ENCODE assay signal across 24 mouse cellular contexts in genomic region chr7:25684659-25685058, GRCm38 (mm10). TPM values are rescaled to one million over a fixed set of nuclear protein-coding genes. Genes with fewer than 3 reads are reported as not detected.
DNase-seq lines count a peak whose midpoint lies in the region; ATAC-seq and TF ChIP-seq lines count a peak whose summit lies in the region.
"Had no signal": no experiment of that assay in that cellular context is flagged by ENCODE, and none has a peak within 500 bp of the region (broad histone marks: within the 10 kb centered on the region; RNA-seq: fewer than 3 reads in every experiment).

No protein-coding gene starts in this region.

- TF ChIP-seq POLR2A in thymus, adult 2 months (IDR thresholded peaks at IDR 0.05; ENCODE audit: control insufficient read depth, extremely low read depth, insufficient read depth, low read length, poor library complexity): no peak

- WGBS in thymus, adult 2 months: 96% methylated on average over 6 of the region's 6 CpGs
- WGBS in liver, postnatal 0 days (ENCODE audit: insufficient replicate concordance): 85% methylated on average over 6 of the region's 6 CpGs

- no peaks in the 10 kb centered on the region for H3K36me3 ChIP-seq in thymus, adult 2 months (ENCODE audit: control insufficient read depth, insufficient read depth, low read length)
- no peaks in the 10 kb centered on the region for H3K36me3 ChIP-seq in liver, postnatal 0 days (replicated peaks; ENCODE audit: insufficient read depth, low read length)
- H3K36me3 ChIP-seq: hindbrain, embryonic 12.5 days had no signal

- no peak for ATAC-seq in liver, postnatal 0 days
- no peak for ATAC-seq in megakaryocyte-erythroid progenitor cell, adult 5-6 weeks (replicated peaks; ENCODE audit: low FRiP score, low TSS enrichment, poor library complexity, severe bottlenecking)
- ATAC-seq: activated CD4-positive, CD25-positive, alpha-beta regulatory T cell, adult 4 months; forebrain, embryonic 16.5 days; hindbrain, embryonic 16.5 days; Patski had no signal

- H3K4me3 ChIP-seq in thymus, adult 2 months (ENCODE audit: control insufficient read depth, insufficient read depth, low read length): no peak overlapping the region
- no peak overlapping the region for H3K4me3 ChIP-seq in liver, postnatal 0 days (ENCODE audit: low read depth, low read length)
- H3K4me3 ChIP-seq: embryonic facial prominence, embryonic 12.5 days; forebrain, embryonic 12.5 days; gastrocnemius, adult 2 months; heart, embryonic 10.5 days; hindbrain, embryonic 12.5 days had no signal

- no peak overlapping the region for H3K4me2 ChIP-seq in liver, postnatal 0 days (ENCODE audit: low read depth, low read length)
- H3K4me2 ChIP-seq: embryonic facial prominence, embryonic 12.5 days; forebrain, embryonic 12.5 days; hindbrain, embryonic 12.5 days had no signal

- H3K27me3 ChIP-seq in thymus, adult 2 months (ENCODE audit: control insufficient read depth, insufficient read depth, low read length): no peaks in the 10 kb centered on the region
- H3K27me3 ChIP-seq in liver, postnatal 0 days (ENCODE audit: insufficient read depth, low read length): no peaks in the 10 kb centered on the region
- H3K27me3 ChIP-seq: Patski had no signal

- TF ChIP-seq CTCF in thymus, adult 2 months (IDR thresholded peaks at IDR 0.05; ENCODE audit: borderline replicate concordance, control insufficient read depth, extremely low read depth, insufficient read depth, low read length, poor library complexity): no peak
- TF ChIP-seq CTCF in liver, postnatal 0 days (IDR thresholded peaks at IDR 0.05; ENCODE audit: low read depth): no peak

- H3K27ac ChIP-seq in thymus, adult 2 months (ENCODE audit: control insufficient read depth, insufficient read depth, low read length): peak overlapping the region; percentile 4; the same call in 1 of the 2 replicates
- H3K27ac ChIP-seq in liver, postnatal 0 days (ENCODE audit: low read depth): 0 out of 2 replicates have a peak overlapping the region, but pooled peaks have one; percentile 98
- H3K27ac ChIP-seq: embryonic facial prominence, embryonic 12.5 days; forebrain, embryonic 12.5 days; gastrocnemius, adult 2 months; heart, embryonic 10.5 days; hindbrain, embryonic 12.5 days had no signal

- H3K4me1 ChIP-seq in thymus, adult 2 months (replicated peaks; ENCODE audit: control insufficient read depth, insufficient read depth, low read length): peaks cover 63% of the 10 kb centered on the region
- H3K4me1 ChIP-seq in liver, postnatal 0 days (ENCODE audit: insufficient read depth): peaks cover 58% of the 10 kb centered on the region

- no peak for TF ChIP-seq EP300 in liver, postnatal 0 days (IDR thresholded peaks at IDR 0.05; ENCODE audit: low read depth)

- H3K9ac ChIP-seq in liver, postnatal 0 days (replicated peaks): no peak overlapping the region
- H3K9ac ChIP-seq: embryonic facial prominence, embryonic 12.5 days; forebrain, embryonic 12.5 days; hindbrain, embryonic 12.5 days had no signal

- H3K9me3 ChIP-seq in liver, postnatal 0 days (ENCODE audit: low read length): no peaks in the 10 kb centered on the region
- H3K9me3 ChIP-seq: embryonic facial prominence, embryonic 12.5 days; forebrain, embryonic 12.5 days; heart, embryonic 10.5 days; hindbrain, embryonic 12.5 days had no signal

- peak; percentile 87 for DNase-seq in heart, adult 11 months
- no peak for DNase-seq in heart, adult 8-10 months (ENCODE audit: low spot score)
- no peak for DNase-seq in thymus, adult 2 months
- no peak for DNase-seq in thymus, postnatal 25 days
- no peak for DNase-seq in liver, postnatal 0 days
- no peak for DNase-seq in frontal cortex, adult 2 months (ENCODE audit: extremely low spot score in 1 of 2, low spot score in 1 of 2)
- DNase-seq: adrenal gland, postnatal 14 days; cerebellum, adult 2 months; cerebellum, postnatal 14 days; embryo, embryonic 11 days; gastrocnemius, adult 2 months; gastrocnemius, postnatal 25 days; heart, postnatal 10 days; heart, postnatal 4 days had no signal

RNA-seq across cellular contexts. Expression of gene Tgfb1, which starts 2.1 kb away (rescaled TPM):
- 10 to 100 TPM; 17.5 to 24.9 (median 23.9) TPM for total RNA-seq in heart, adult 8-10 months (2022)
- polyA plus RNA-seq in thymus, adult 2 months (2012; rRNA removed): 125 and 157 TPM in 2 replicates
- 5.1 and 6.1 TPM in 2 replicates for polyA plus RNA-seq in liver, postnatal 0 days (2015; fragmentation: Nextera tagmentation; extraction: Ambion mirVana)
- 7.0 and 7.2 TPM in 2 replicates for polyA plus RNA-seq in frontal cortex, adult 2 months (2012; rRNA removed)
- 156 and 169 TPM in 2 replicates for total RNA-seq in megakaryocyte-erythroid progenitor cell, adult 5-6 weeks (2014; fragmentation: Nextera tagmentation)
- total RNA-seq in megakaryocyte-erythroid progenitor cell, adult 5-6 weeks (2017): 26.0 and 27.0 TPM in 2 replicates

RNA-seq across cellular contexts. Expression of gene B9d2, which starts 4.1 kb away (rescaled TPM):
- 10 to 100 TPM; 10.1 to 12.8 (median 11.9) TPM for total RNA-seq in heart, adult 8-10 months (2022)
- 153 and 164 TPM in 2 replicates for polyA plus RNA-seq in thymus, adult 2 months (2012; rRNA removed)
- polyA plus RNA-seq in liver, postnatal 0 days (2015; fragmentation: Nextera tagmentation; extraction: Ambion mirVana): 15.0 and 16.0 TPM in 2 replicates
- 54.8 and 62.4 TPM in 2 replicates for polyA plus RNA-seq in frontal cortex, adult 2 months (2012; rRNA removed)
- 34.6 and 35.2 TPM in 2 replicates for total RNA-seq in megakaryocyte-erythroid progenitor cell, adult 5-6 weeks (2014; fragmentation: Nextera tagmentation)
- total RNA-seq in megakaryocyte-erythroid progenitor cell, adult 5-6 weeks (2017): 42.8 and 45.5 TPM in 2 replicates

RNA-seq across cellular contexts. Expression of gene Tmem91, which starts 9.7 kb away (rescaled TPM):
- total RNA-seq in heart, adult 8-10 months (2022): not detected
- polyA plus RNA-seq in thymus, adult 2 months (2012; rRNA removed): 1.4 and 2.9 TPM in 2 replicates
- 0.58 and 0.76 TPM in 2 replicates for polyA plus RNA-seq in liver, postnatal 0 days (2015; fragmentation: Nextera tagmentation; extraction: Ambion mirVana)
- polyA plus RNA-seq in frontal cortex, adult 2 months (2012; rRNA removed): 49.8 and 52.0 TPM in 2 replicates
- 2.2 TPM in 1 of 2 replicates, not detected in the other for total RNA-seq in megakaryocyte-erythroid progenitor cell, adult 5-6 weeks (2014; fragmentation: Nextera tagmentation)
- total RNA-seq in megakaryocyte-erythroid progenitor cell, adult 5-6 weeks (2017): not detected in 2 replicates
- total RNA-seq: adrenal gland, adult 18-20 months; gastrocnemius, adult 2 months; gastrocnemius, postnatal 25 days; heart, postnatal 10 days had no signal

RNA-seq across cellular contexts. Expression of gene Exosc5, which starts 25.7 kb away (rescaled TPM):
- total RNA-seq in heart, adult 8-10 months (2022): 10 to 100 TPM; 17.5 to 20.4 (median 19.3) TPM
- 141 and 146 TPM in 2 replicates for polyA plus RNA-seq in thymus, adult 2 months (2012; rRNA removed)
- 44.5 and 49.2 TPM in 2 replicates for polyA plus RNA-seq in liver, postnatal 0 days (2015; fragmentation: Nextera tagmentation; extraction: Ambion mirVana)
- 33.9 TPM in 2 replicates for polyA plus RNA-seq in frontal cortex, adult 2 months (2012; rRNA removed)
- total RNA-seq in megakaryocyte-erythroid progenitor cell, adult 5-6 weeks (2014; fragmentation: Nextera tagmentation): 69.2 and 123 TPM in 2 replicates
- total RNA-seq in megakaryocyte-erythroid progenitor cell, adult 5-6 weeks (2017): 34.9 and 43.9 TPM in 2 replicates

RNA-seq across cellular contexts. Expression of gene Bckdha, which starts 25.9 kb away (rescaled TPM):
- 100 to 1,000 TPM; 302 to 362 (median 329) TPM for total RNA-seq in heart, adult 8-10 months (2022)
- polyA plus RNA-seq in thymus, adult 2 months (2012; rRNA removed): 166 and 181 TPM in 2 replicates
- polyA plus RNA-seq in liver, postnatal 0 days (2015; fragmentation: Nextera tagmentation; extraction: Ambion mirVana): 106 and 123 TPM in 2 replicates
- 67.9 and 71.9 TPM in 2 replicates for polyA plus RNA-seq in frontal cortex, adult 2 months (2012; rRNA removed)
- total RNA-seq in megakaryocyte-erythroid progenitor cell, adult 5-6 weeks (2014; fragmentation: Nextera tagmentation): 20.2 and 27.4 TPM in 2 replicates
- 22.6 and 25.8 TPM in 2 replicates for total RNA-seq in megakaryocyte-erythroid progenitor cell, adult 5-6 weeks (2017)

Comparison
In these comparisons a context has a peak if more than half of its experiments do, and no peak if none do; other contexts are left out.
1. RNA of gene Tgfb1, which starts 2.1 kb away (polyA plus RNA-seq): 125 to 157 TPM in thymus, adult 2 months; 7.0 to 7.2 TPM in frontal cortex, adult 2 months and 5.1 to 6.1 TPM in liver, postnatal 0 days; every median in the first group is over 10 times any median in the second.
2. RNA of gene Tmem91, which starts 9.7 kb away (polyA plus RNA-seq): 49.8 to 52.0 TPM in frontal cortex, adult 2 months; 1.4 to 2.9 TPM in thymus, adult 2 months and 0.58 to 0.76 TPM in liver, postnatal 0 days; every median in the first group is over 10 times any median in the second.